17 mouse cellular contexts compared by ENCODE assay signal in the genomic region with DNA sequence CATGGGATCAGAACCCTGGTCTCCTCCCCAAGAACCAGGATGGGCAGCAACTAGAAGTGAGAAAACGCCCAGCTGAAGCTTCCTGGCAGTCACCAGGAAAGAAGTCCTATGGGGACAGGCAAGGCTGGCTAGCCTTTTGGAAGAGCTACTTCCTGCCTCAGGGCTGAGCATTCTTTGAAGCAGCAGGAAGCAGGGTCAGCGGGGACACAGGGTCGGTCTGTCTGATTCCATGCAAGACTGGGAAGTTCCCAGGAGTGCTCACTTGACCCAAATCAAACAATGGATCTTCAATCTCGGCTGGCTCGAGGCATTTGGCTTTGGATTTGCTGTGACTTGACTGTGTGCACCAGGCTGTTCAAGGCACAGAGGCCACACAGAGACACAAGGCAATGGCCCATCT. TPM values are rescaled to one million over a fixed set of nuclear protein-coding genes. Genes with fewer than 3 reads are reported as not detected.
A peak's percentile ranks its signal among the peaks of the same experiment; 100 is the strongest.
DNase-seq lines count a peak whose midpoint lies in the region; ATAC-seq lines count a peak whose summit lies in the region.
"Had no signal": no experiment of that assay in that cellular context is flagged by ENCODE, and none has a peak within 500 bp of the region (broad histone marks: within the 10 kb centered on the region; RNA-seq: fewer than 3 reads in every experiment).

No protein-coding gene starts in this region.

- H3K36me3 ChIP-seq in hindbrain, embryonic 14.5 days (replicated peaks; ENCODE audit: control insufficient read depth, insufficient read depth): peaks cover 65% of the 10 kb centered on the region
- H3K36me3 ChIP-seq in hindbrain, embryonic 13.5 days: peaks cover 70% of the 10 kb centered on the region

- no peak overlapping the region for H3K4me3 ChIP-seq in hindbrain, embryonic 14.5 days (replicated peaks; ENCODE audit: low read length)
- no peak overlapping the region for H3K4me3 ChIP-seq in hindbrain, embryonic 13.5 days
- H3K4me3 ChIP-seq: forebrain, embryonic 10.5 days; hindbrain, embryonic 12.5 days; midbrain, embryonic 15.5 days; stomach, embryonic 15.5 days had no signal

- no peaks in the 10 kb centered on the region for H3K27me3 ChIP-seq in hindbrain, embryonic 14.5 days (ENCODE audit: control insufficient read depth, insufficient read depth, low read length)
- no peaks in the 10 kb centered on the region for H3K27me3 ChIP-seq in hindbrain, embryonic 13.5 days
- H3K27me3 ChIP-seq: hindbrain, embryonic 12.5 days; midbrain, embryonic 15.5 days; stomach, embryonic 15.5 days had no signal

- H3K4me1 ChIP-seq in hindbrain, embryonic 14.5 days (replicated peaks; ENCODE audit: control insufficient read depth, insufficient read depth, low read length): no peaks in the 10 kb centered on the region
- no peaks in the 10 kb centered on the region for H3K4me1 ChIP-seq in hindbrain, embryonic 13.5 days (replicated peaks)
- H3K4me1 ChIP-seq: hindbrain, embryonic 12.5 days; midbrain, embryonic 15.5 days; stomach, embryonic 15.5 days had no signal

- no peak overlapping the region for H3K9ac ChIP-seq in hindbrain, embryonic 14.5 days
- no peak overlapping the region for H3K9ac ChIP-seq in hindbrain, embryonic 13.5 days
- H3K9ac ChIP-seq: hindbrain, embryonic 12.5 days; midbrain, embryonic 15.5 days; stomach, embryonic 15.5 days had no signal

- peak overlapping the region; percentile 38; the same call in 1 of the 2 replicates for H3K27ac ChIP-seq in hindbrain, embryonic 14.5 days
- no peak overlapping the region for H3K27ac ChIP-seq in hindbrain, embryonic 13.5 days
- H3K27ac ChIP-seq: forebrain, embryonic 10.5 days; hindbrain, embryonic 12.5 days; midbrain, embryonic 15.5 days; stomach, embryonic 15.5 days had no signal

- ATAC-seq in hindbrain, embryonic 14.5 days (ENCODE audit: low FRiP score): no peak
- no peak for ATAC-seq in hindbrain, embryonic 13.5 days (ENCODE audit: low FRiP score)
- ATAC-seq: midbrain, embryonic 15.5 days had no signal

- 65% methylated on average over 5 of the region's 5 CpGs for WGBS in hindbrain, embryonic 14.5 days
- WGBS in hindbrain, embryonic 13.5 days: 72% methylated on average over 5 of the region's 5 CpGs

- peak; percentile 26 for DNase-seq in adrenal gland, postnatal 25 days
- DNase-seq in adrenal gland, adult 8-10 months: no peak
- DNase-seq in hindbrain, embryonic 14.5 days (ENCODE audit: low spot score): no peak
- DNase-seq in lung, postnatal 10 days: peak; percentile 32
- DNase-seq in lung, postnatal 14 days: no peak
- DNase-seq in kidney, postnatal 10 days: peak; percentile 67
- no peak for DNase-seq in MN1 (ENCODE audit: low spot score)
- DNase-seq: gastrocnemius, postnatal 10 days; layer of hippocampus, adult 9-11 months; thymus, postnatal 36 days had no signal

- H3K4me2 ChIP-seq in hindbrain, embryonic 14.5 days (replicated peaks): no peak overlapping the region
- H3K4me2 ChIP-seq in hindbrain, embryonic 13.5 days: no peak overlapping the region
- H3K4me2 ChIP-seq: hindbrain, embryonic 12.5 days; midbrain, embryonic 15.5 days; stomach, embryonic 15.5 days had no signal

- no peaks in the 10 kb centered on the region for H3K9me3 ChIP-seq in hindbrain, embryonic 14.5 days (ENCODE audit: control insufficient read depth, low read length)
- no peaks in the 10 kb centered on the region for H3K9me3 ChIP-seq in hindbrain, embryonic 13.5 days
- H3K9me3 ChIP-seq: forebrain, embryonic 10.5 days; hindbrain, embryonic 12.5 days; midbrain, embryonic 15.5 days; stomach, embryonic 15.5 days had no signal

RNA-seq across cellular contexts. Expression of a gene that starts 3.3 kb away (rescaled TPM):
- total RNA-seq in adrenal gland, postnatal 25 days (2021): 0.24 TPM in 1 of 2 replicates, not detected in the other
- not detected for total RNA-seq in adrenal gland, adult 8-10 months (2022)
- polyA plus RNA-seq in hindbrain, embryonic 14.5 days (2014; fragmentation: Nextera tagmentation; extraction: Ambion mirVana): not detected in 2 replicates
- polyA plus RNA-seq in hindbrain, embryonic 13.5 days (2015; fragmentation: Nextera tagmentation; extraction: Ambion mirVana): 0.08 and 0.13 TPM in 2 replicates
- total RNA-seq: common myeloid progenitor, adult 5-6 weeks; gastrocnemius, postnatal 10 days had no signal
- polyA plus RNA-seq: forebrain, embryonic 10.5 days; hindbrain, embryonic 12.5 days; limb, embryonic 11.5 days had no signal

RNA-seq across cellular contexts. Expression of a gene that starts 17.0 kb away (rescaled TPM):
- 22.3 and 24.4 TPM in 2 replicates for total RNA-seq in adrenal gland, postnatal 25 days (2021)
- 10 to 100 TPM; 21.4 to 26.3 (median 23.4) TPM for total RNA-seq in adrenal gland, adult 8-10 months (2022)
- 28.6 and 29.3 TPM in 2 replicates for polyA plus RNA-seq in hindbrain, embryonic 14.5 days (2014; fragmentation: Nextera tagmentation; extraction: Ambion mirVana)
- 40.8 and 46.8 TPM in 2 replicates for polyA plus RNA-seq in hindbrain, embryonic 13.5 days (2015; fragmentation: Nextera tagmentation; extraction: Ambion mirVana)

RNA-seq across cellular contexts. Expression of a gene that starts 53.6 kb away (rescaled TPM):
- total RNA-seq in adrenal gland, postnatal 25 days (2021): 32.6 and 40.3 TPM in 2 replicates
- 10 to 100 TPM; 33.3 to 51.0 (median 38.6) TPM for total RNA-seq in adrenal gland, adult 8-10 months (2022)
- 92.9 and 95.5 TPM in 2 replicates for polyA plus RNA-seq in hindbrain, embryonic 14.5 days (2014; fragmentation: Nextera tagmentation; extraction: Ambion mirVana)
- polyA plus RNA-seq in hindbrain, embryonic 13.5 days (2015; fragmentation: Nextera tagmentation; extraction: Ambion mirVana): 78.9 and 87.9 TPM in 2 replicates

RNA-seq across cellular contexts. Expression of a gene that starts 55.2 kb away (rescaled TPM):
- total RNA-seq in adrenal gland, postnatal 25 days (2021): not detected in 2 replicates
- total RNA-seq in adrenal gland, adult 8-10 months (2022): not detected
- polyA plus RNA-seq in hindbrain, embryonic 14.5 days (2014; fragmentation: Nextera tagmentation; extraction: Ambion mirVana): not detected in 2 replicates
- 0.19 and 0.23 TPM in 2 replicates for polyA plus RNA-seq in hindbrain, embryonic 13.5 days (2015; fragmentation: Nextera tagmentation; extraction: Ambion mirVana)
- polyA plus RNA-seq: midbrain, embryonic 15.5 days had no signal

Comparison
In these comparisons a context has a peak if more than half of its experiments do, and no peak if none do; other contexts are left out.
1. DNase-seq: peak in adrenal gland, postnatal 25 days (single experiment), lung, postnatal 10 days (single experiment) and kidney, postnatal 10 days (single experiment); none in adrenal gland, adult 8-10 months (single experiment), hindbrain, embryonic 14.5 days (single experiment), lung, postnatal 14 days (single experiment) and MN1 (single experiment).